Mouse (Mus musculus): ENCODE measurements at regions not wholly inside any gene's neighbourhood (a gene's known extent, or its start where the extent isn't known, plus 50 kb on each side); places are given as distances from the start of the nearest gene placed in this dataset.

DNA sequence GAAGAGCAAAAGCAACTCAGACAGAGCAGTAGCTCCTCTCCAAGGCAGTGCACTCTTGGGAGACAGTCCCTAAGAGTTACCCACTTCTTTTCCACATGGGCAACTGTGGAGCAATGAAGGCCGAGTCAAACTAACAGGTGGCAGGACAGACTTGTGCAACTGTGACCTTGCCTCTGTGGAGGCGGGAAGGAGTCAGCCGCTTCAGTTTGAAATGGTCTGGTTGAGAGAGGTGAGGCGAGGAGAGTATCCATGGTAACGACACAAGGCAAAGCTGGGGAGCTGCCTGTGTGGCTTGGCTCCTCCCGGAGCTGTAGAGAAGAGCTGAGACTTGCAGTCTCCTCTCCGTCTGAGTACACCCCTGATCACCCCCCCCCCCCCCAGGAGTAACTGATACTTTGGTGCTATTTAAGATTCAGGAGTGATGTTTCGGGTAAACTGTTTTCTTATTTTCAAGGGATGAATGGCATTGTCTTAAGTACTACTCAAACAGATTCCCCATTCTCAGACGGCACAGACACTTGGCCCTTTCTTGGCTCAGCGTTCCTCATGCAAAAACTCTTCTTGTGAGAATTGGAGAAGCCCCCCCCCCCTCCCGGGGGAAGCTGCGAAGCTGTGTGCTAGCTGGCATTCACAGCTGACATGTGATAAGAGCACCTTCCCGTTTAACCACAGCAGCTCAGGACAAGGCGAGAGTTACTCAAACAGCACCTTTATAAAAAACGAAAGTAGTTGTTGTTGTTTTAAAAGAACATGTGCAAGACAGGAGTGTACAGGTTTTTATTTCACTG is 54.9 kb upstream of the Chst1 start:
- DNase-seq = no peak

DNA sequence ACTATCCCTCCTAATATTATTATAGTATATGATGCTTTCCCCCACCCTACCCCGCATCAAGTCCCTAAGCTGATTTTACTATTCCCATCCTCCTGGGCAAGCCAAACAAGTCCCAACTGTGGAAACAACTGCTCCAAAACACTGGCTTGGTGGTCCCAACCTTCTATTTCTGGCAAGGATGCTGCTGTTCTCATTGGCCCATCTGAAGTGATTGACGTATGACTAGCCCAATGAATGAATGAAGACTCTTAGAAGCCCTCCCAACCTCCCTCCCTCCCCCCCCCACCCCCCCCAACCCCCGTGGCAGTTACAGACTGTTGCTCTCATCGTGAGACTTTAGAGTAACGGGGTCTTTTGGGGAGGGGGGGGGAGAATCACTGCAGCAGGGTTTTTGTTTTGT is 58.7 kb upstream of the Chst1 start:
- no peak for DNase-seq

DNA sequence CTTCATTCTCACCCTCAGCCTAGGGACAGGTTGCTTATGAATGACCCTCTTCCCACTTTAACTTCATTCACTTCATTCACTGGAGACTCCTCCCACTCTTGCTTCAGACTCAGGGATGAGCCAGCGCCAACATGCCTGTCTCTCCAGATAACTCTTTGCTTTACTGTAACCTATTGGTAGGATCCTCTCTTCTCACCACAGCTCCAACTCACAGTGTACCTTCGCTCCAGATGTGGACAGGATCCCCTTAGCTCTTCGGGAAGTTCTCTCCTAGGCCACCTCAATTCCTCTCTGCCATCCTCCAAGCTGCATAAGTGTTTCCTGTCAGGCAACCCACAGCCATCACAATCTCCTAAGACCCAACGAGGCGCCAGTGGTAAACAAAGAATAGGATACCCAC is 67.5 kb upstream of the Chst1 start:
- DNase-seq = no peak

DNA sequence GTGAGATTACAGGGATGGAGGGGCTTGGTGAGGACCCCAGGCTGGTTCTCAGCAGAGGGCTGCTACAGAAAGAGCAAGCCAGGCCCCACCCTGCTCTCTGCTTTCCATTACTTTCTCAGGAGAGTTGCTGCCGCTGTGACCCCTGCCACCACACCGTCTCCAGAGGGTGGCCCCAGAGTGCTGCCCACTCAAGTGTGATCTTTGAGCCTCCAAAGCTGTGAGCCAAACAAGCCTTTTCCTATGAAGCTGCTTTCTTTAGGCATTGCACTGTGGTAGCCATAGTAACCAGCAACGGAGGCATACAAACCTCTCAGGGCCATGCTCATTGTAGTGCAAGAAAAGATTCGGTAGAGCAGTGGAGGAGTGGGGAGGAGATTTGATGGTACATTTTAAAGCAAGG is 68.8 kb upstream of the Chst1 start:
- no peak for DNase-seq

DNA sequence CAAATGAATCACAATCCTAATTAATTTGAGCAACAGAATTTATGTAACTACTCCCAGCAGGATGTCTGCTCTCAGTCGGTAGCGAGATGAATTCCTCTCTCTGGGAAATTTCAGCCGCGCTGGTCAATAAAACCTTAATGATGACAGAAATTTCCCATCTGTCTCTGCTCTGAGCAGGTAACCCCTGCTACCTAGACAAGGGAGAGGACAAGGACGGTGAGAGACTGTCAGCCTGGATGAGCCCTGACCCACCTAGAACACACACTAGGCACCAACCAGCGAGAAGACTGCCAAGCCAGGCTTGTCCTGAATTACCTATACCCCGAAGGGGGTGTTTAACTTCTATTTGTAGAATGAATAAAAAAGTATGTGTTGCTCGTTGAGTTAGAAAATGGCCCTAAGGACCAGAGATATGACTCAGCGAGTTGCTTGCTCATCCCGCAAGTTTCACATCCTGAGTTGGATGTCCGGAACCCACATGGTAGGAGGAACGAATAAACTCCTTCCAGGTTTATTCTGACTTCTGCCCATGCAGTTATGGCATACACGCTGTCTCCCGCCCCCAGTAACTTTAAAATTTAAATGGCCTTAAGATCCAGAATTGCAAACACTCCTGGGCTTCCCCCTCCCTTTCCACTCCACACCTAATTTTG is 69.5 kb upstream of the Slc35c1 start:
- DNase-seq = no peak

DNA sequence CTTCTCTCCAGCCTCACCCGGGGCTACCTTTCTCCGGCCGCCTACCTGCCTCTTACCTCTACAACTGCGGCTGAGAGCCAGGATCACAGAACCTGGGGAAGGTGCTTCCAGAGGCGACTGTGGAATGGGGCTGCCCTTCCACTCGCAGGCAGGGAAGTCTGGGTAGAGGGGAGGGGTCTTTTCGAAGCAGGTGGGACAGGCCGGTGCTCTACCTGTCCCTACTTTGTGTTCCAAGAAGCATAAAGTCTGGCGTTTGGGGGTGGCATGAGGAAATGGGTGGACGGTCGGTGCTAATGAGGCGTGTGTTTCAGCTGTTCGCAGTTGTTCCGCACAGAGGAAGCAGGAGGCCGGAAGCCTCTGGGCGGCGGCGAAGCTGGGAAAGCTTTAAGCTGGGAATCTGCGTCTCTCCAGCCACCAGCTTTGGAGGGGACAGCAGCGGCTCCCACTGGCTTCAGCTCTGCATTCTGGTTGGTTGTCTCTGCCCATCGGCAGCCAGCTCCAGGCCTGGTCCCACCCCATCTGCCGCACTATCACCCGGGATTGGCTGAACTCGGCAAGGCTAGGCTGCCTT is 68.8 kb upstream of the Slc35c1 start:
- peak; percentile 88 to 92 for DNase-seq

DNA sequence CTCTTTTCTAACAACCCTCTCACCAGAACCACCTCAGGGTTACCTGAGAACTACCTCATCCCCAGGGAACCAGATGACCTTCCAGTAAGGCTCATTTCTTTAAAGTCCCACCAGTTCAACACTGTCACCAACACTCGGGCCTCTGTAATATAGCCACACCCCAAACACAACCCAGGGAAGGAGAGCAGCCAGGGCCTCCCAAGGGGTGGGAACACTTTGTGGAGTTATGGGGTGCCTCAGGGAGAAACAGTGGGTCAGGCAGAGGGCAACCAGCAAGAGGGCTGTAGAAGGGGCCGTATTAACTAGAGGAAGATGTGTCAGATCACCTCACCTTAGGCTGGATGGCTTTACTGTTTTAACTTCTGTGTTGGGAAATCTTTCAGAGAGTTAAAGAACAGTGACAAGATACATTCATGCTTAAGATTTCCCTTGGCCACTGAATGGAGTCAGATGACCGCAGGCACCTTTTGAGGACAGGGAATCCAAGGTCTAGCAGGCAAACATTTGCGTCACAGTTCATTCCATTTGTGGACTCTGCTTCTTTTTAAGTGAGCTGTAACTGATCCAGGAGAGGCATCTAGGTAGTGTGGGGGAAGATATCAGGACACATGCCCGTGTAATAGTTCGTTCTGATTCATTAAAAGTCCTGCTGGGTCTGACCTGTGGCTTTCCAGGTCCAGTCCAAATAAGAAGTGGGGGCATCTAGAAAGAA is 67.9 kb upstream of the Slc35c1 start:
- no peak for DNase-seq

DNA sequence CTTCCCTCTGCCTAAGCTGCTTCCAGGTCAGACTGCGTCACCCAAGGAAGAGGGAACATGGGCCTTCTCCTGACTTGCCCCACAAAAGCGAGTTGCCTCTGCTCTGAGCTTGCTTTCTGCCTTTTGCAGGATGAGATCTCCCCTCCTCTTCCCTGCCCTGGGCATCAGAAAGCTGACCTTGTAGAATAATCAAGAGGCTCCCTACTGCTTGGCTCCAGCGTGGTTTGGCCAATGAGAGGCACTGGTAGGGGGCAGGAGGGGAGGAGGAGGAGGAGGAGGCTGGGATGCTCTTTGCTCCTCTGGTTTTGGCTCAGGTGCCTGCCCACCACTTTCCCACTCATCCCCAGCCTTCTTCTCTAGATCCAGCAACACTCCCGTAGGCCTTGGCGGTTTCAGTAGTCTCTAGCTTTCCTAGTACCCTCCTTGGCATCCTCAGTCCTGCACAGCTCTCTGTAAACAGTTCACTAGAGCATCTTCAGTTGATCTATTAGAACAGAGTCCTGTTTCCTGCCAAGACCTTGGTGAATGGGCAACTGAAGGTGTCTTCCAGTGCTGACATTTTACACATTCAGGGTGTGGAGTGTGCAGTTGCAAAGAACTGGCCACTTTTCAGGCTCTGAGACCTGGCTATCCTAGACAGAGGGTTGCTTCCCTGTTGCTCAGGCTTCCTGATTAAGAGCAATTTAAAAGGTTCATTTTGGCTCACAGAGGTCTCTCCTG is 66.5 kb upstream of the Slc35c1 start:
- DNase-seq = no peak

DNA sequence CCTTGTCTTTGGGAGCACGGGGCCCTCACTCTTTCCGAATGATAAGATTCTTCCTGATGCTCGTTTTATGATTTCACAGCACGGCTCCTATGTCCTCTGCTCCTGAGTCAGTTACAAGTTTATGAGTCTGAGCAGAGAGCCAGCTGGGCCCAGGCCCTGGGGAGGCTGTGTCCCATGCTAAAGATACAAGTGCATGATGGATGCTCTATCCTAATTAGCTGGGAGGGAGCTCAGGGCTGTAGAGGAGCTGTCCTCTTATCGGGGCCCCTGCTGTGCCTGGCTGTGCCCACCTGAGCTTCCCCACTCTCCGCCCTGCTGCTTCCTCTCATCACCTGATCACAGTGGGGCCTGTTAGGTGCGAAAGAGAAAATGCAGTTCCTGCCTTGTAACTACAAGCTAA is 65.3 kb upstream of the Slc35c1 start:
- no peak for DNase-seq

DNA sequence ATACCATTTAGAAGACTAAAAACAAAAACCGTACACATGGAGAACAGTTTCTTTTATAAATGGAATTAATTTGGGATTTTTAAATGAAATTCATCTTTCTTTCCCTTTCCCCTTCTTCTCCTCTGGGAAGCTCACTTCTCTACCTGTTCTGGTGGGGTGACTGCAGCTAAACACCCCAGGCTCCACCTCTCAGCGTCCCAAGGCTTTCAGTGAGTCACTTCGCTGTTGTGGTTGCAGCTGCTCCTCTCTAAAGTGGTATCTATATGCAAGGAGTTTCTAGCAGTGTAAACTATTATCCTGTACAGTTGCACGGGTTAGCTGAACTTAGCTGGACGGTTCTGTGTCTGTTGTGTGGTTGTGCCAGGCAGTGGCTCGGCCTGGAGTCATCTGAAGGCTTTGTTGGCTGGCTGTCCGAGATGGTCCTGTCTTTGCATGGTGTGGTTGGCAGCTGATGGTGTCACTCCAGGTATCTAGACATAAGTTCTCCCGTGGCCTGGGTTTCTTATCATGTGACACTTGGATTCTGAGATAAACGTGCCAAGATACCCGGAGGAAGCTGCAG is 64.8 kb upstream of the Slc35c1 start:
- no peak for DNase-seq

DNA sequence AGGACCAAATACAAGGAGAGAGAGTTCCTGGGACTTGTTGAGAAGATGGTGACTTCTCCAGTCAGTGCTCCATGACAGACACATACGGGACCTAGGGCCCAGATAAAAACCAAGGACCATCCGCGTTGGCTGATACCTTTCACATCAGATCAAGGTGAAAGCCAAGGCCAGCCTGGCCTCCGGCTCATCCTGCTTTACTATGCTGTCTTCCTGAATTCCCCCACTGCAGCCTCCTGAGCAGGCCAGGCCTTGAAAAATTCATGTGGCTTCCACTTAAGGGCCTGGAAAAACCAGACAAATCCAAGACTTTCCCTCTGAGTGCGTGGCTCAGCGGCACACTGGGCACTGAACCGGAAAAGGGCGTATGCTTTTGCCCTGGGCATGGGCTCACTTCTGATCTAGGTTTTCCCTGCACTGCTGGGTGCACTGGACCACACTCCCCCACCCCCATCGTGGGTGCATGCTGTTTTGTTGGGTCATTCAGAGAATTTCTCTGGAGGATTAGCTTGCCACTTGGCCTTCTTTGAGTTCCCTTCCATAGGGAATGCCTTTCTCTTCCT is 64.1 kb upstream of the Slc35c1 start:
- DNase-seq = no peak

DNA sequence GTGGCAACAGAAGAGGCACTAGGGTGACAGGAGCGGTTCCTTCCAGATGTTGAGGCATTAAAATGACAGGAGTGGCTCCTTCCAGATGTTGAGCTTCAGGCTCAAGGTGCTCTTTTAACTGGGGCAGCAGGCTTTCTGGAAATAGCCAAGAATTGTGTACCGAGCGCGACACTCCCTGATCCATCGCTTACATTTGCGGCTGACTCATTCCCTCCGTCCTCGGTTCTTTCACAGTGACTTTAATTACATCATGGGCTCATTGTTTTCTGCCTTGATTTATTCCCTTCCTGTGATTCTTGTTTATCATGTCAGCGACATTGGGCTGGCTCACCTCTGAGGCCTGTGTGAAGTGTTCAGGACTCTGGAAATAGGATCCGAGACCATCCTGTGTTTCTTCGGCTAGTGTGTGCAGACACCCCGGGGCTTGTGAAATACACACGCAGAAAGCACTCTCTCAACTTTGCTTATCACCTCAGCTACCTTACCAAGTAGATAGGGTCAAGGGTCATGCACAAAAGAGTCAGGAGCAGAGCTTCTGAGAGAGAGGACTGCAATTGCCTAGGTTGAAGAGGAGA is 63.1 kb upstream of the Slc35c1 start:
- no peak for DNase-seq

DNA sequence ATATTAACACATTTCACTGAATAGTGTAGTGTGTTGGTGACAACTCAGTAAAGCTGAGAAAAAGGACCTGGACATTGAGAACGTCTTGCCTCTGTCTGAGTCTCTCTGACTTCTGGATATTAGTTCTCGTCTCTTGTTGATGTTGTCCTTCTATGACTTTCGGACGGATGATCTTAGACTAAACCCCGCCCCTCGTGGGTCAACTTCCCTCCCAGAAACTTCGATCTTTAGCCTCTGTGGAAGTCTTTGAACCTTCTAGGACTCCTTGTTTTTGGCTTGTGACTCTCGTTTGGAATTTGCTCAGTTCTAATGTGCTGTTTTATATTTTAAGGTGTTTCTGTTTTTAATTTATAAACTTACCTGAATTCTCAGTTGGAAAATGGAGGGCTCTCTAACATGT is 61.2 kb upstream of the Slc35c1 start:
- no peak for DNase-seq

DNA sequence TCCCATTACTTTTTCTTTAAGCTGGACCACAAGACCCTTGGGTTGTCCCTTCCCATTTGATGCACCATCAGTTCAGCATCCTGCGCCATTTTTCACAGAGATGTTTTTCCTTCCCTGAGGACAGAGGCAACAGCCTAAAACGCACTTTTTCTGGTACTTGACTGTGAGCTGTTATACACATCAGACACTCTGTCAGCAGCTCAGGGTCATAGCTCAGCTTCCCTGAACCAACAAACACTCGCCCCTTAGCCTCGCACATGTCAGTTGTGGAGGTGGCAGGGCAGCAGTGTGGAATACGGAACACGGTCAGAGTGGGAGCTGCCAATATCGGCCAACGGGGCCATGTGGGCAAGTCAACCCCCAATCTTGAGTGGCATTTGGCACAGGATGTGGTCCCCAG is 59.1 kb upstream of the Slc35c1 start:
- no peak for DNase-seq

DNA sequence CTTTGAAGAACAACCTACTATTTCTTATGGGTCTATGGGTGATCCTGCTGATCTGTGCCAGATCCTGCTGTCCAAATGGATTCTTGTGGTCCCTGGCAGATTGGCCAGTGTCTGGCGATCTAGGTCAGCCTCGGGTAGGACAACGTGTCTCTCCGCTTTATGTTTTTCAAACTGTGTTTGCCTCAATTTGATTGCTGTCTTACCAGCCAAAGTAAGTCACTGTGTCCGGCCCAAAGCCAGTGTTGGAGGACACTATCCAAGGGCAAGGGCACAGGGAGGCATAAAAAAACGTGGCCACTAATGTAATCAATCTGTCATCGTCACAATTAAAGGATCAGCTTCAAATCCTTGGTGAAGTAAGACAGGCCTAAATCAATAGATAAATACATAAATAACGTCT is 58.6 kb upstream of the Slc35c1 start:
- DNase-seq = no peak

DNA sequence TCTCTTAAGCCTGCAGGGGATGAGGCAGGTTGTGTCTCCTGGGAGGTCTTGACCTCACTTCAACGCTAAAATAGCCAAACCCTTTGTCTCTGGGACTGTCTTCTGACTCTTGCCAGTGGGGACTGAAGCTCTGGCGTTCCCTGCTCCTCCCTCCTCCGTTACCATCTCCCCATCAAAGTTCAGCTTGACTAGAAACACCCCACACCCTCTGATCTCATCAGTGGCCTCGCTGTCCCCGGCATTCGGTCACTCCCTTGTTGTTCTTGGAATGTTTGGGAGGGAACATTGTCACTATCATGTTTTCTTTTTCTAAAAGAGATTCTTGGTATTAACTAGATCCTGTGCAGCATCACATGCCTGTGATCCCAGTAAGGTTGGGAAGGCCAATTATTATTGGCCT is 54.6 kb upstream of the Slc35c1 start:
- DNase-seq = no peak

DNA sequence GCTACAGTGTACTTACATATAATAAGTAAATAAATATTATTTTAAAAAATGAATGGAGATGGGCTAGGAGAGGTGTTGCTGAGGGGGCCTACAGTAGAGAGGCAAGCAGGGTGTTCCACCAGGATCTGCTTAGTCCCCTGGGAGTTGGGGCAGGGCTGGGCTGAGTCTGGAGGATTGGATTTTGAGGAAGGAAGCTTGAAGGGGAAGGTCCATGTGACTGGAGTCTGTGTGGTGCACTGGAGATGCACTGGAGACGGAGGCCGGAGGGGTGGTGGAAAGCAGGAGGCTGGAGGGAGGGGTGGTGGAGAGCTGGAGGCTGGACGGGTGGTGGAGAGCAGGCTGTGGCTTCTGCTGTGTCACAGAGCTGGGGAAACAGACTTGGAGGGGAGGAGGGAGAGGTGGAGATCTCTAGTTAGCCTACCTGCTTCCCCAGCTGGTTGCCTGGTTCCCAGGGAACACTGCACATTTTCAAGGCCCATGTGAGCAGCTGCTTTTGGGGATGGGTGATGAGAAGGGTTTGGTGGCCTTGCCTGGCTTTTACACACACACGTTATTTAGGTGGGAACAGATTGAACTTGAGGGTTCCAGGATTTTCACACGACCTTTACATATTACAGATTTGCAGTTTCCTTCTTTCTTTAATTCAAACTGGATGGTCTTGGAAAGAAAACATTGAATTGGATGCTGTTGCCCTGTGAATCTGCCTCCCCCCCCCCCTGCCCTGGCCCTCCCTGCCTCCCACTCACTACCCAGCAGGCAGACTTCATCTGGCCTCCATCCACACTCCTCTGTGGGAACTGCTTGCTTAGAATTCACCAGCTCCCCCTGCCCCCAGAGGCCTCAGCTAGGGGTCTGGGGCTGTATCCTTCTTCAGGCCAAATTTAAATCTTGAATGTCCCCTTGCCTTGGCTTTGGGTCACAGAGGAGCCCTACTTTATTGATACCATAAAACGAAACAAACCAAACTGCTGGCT is 51.7 kb upstream of the Slc35c1 start:
- DNase-seq = no peak

All from cerebellum, postnatal 25 days (tissue).